Mouse (Mus musculus): ENCODE data around the gene Aaed1. TPM values are rescaled to one million over a fixed set of nuclear protein-coding genes. Genes with fewer than 3 reads are reported as not detected.

The Aaed1 gene
- polyA plus RNA-seq, 1 experiment from 2014 or later, result 34.2 TPM

- no peak for DNase-seq (ENCODE audit: low spot score)
Measured at GRCm38 (mm10) chr13:64252147-64252546, 60.4 kb downstream of the Aaed1 start.

DNA sequence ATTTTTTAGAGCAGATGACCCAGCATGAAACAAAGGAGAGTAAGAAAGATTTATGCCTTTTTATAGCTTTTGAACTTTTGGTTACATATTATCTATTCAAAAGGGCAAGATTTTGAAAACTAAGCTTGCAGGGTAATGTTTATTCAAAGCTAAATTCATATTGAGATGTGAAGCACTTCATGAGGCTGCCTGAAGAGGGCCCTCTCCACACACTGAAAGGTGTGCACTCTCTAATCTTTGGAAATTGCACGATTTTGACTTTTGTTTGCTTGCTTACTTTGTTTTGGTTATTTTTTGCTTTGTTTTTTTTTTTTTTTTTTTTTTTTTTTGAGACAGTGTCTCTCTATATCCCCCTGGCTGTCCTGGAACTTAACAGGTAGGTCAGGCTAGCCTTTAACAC is 62.1 kb downstream of the Aaed1 start:
- peak; percentile 65 for DNase-seq (ENCODE audit: low spot score)

GRCm38 (mm10) chr13:64248775-64249524 is 63.6 kb downstream of the Aaed1 start:
- DNase-seq (ENCODE audit: low spot score), result peak; percentile 88

DNA sequence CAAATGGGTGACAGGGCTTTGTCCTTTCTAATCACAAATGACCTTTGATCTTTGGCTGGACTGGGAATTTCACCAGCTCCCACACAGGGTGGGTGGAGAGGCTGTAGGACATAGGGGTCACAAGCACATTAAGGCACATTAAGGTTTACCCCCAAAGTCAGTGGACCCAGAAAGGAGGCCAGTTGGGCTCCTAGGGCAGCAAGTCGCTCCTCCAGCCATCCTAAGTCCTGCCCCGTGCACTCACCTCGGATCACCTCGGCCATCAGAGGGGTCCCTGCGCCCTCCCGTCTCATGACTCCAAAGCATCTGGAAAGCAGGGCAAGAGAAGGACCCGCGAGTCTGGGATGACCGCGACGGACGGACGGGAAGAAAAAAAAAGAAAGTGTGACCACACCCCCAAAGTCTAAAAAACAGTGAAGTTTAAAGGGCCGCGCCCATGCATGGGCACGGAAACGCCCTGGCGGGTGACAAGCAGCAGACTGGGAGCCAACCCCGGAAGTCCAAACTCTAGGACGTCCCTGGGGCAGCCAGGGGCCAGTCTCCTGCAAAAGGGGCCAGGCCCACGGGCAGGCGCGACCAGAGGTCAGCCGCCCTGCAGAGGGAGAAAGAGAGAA is 64.2 kb downstream of the Aaed1 start:
- DNase-seq (ENCODE audit: low spot score), result peak; percentile 78

GRCm38 (mm10) chr13:64246106-64246505 is 66.4 kb downstream of the Aaed1 start:
- peak; percentile 71 for DNase-seq (ENCODE audit: low spot score)

GRCm38 (mm10) chr13:64244685-64245261 is 67.7 kb downstream of the Aaed1 start:
- DNase-seq (ENCODE audit: low spot score), result no peak

- DNase-seq (ENCODE audit: low spot score), result no peak
Measured at GRCm38 (mm10) chr13:64242721-64243120, 69.8 kb downstream of the Aaed1 start.

DNA sequence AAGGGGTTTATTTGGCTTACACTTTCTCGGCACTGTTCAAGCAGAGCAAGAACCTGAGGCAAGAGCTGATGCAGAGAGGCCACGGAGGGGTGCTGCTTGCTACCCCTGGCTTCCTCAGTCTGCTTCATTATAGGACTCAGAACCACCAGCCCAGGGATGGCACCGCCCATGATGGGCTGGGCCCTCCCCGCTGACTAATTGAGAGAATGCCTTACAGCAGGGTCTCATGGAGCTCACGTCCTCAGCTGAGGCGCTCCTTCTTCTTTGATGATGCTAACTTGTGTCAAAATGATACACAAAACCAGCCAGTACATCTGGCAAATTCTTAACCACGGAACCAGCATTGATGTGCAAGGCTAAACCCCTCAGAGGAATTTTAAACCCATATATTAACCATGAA is 71.9 kb downstream of the Aaed1 start:
- no peak for DNase-seq (ENCODE audit: low spot score)

GRCm38 (mm10) chr13:64237681-64238157 is 74.8 kb downstream of the Aaed1 start:
- DNase-seq (ENCODE audit: low spot score), result no peak

- no peak for DNase-seq (ENCODE audit: low spot score)
Measured at GRCm38 (mm10) chr13:64237000-64237680, 75.4 kb downstream of the Aaed1 start.

DNA sequence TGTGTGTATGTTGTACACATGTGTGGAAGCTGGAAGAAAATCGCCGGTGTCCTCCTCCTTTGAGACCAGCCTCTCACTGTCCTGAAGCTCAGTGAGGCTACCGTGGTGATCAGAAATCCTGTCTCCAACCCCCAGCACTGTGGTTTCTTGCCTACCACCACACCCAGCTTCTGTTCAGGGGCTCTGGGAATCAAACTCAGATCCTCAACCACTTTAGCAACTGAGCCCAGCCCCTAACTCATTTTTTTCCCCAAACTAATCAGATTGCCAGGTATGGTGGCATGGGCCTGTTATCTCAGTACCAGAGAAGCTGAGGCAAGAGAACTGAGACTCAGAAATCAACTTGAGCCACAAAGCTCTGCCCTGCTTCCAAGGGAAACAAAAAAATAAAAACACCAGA is 76.7 kb downstream of the Aaed1 start:
- no peak for DNase-seq (ENCODE audit: low spot score)

DNA sequence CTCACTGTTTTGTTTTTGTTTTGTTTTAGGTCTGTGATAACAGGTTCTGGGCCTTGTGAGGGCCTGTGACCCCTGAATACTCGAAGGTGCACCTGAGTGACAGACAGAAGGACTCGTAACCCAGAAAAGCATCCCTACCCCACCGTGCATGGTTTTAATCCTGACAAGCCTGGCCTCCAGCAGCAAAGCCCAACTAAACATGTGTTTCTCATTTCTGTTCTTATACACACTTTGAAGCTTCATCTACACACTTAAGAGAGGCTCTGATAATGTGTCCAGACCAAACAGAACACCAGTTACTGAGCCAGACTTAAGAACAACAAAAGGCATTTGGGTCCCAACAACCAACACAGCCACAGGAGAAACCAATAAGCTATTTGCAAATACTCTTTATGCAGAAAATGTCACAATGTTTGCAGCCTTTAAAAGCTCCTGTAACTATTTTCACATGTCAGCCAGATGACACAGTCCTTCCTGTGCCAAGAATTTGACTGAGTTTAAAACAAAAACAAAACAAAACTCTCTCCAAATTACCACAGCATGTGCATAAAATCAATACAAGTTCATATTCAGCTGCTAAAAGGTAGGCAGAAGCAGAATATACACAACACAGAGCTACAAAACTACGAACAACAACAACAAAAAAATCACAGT is 77.3 kb downstream of the Aaed1 start:
- DNase-seq (ENCODE audit: low spot score), result no peak

DNA sequence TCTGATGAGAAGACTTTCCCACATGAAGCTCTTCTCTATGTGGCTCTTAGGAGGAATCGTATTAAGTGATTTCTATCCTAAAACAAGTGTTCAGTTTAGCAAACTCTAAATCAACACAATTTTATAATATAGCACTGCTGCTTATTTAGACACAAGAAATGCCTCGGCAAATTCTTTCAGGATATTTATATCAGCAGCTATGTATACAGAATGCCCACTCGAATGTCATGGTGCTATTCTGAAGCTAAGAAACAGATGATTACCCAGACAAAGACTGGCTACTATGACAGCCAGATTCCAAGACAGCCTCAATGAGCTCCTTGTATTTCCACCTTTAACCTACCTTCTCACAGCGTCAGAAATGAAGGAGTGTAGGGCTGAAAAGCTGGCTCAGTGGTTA is 79.4 kb downstream of the Aaed1 start:
- no peak for DNase-seq (ENCODE audit: low spot score)

DNA sequence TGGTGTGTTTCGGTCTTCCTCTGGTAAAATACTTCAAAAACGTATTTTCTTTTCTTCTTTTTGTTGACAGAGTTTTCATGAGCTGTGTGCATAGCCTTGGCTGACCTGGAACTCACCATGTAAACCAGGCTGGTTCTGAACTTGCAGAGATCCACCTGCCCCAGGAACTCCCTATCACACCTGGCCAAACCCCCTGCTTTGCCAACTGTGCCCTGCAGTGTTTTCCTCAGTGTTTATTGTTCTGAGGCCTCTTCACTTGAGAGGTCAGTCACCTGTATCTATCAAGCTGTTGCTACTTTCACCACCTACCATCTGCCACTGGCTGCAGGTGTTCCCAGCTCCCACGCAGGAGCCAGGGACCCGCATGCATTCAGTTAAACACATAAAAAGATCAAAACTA is 85.8 kb downstream of the Aaed1 start:
- DNase-seq (ENCODE audit: low spot score), result no peak

DNA sequence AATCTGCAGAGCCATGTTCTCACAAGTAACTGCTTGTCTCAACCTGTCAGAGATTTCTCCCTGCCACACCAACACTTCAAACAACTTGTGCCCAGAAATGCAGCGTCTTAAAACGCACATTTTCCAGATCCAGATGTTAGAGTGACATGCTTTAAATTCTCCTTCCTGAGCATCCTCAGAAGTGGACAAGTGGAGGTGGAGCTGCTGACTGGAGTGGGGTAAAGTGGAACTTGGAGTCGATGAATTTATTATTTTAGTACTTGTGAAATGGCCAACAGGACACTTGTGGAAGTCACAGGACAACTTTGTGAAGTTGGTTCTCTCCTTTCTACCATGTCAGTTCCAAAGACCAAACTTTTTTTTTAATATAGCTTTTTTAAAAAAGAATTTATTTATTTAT is 86.8 kb downstream of the Aaed1 start:
- no peak for DNase-seq (ENCODE audit: low spot score)

Other genes starting within 250 kb of the Aaed1 start
- gene Hsd17b3, start 223.5 kb downstream of the Aaed1 start, polyA plus RNA-seq (2015; fragmentation: Nextera tagmentation; extraction: Ambion mirVana), result not detected in 2 replicates
- 3.1 and 3.8 TPM in 2 replicates for gene Slc35d2, start 183.3 kb downstream of the Aaed1 start, polyA plus RNA-seq (2015; fragmentation: Nextera tagmentation; extraction: Ambion mirVana)
- 22.0 and 24.0 TPM in 2 replicates for gene Zfp367, start 159.5 kb downstream of the Aaed1 start, polyA plus RNA-seq (2015; fragmentation: Nextera tagmentation; extraction: Ambion mirVana)
- gene Habp4, start 150.9 kb downstream of the Aaed1 start, polyA plus RNA-seq (2015; fragmentation: Nextera tagmentation; extraction: Ambion mirVana), result 6.5 and 6.9 TPM in 2 replicates
- gene Cdc14b, start 37.4 kb downstream of the Aaed1 start, polyA plus RNA-seq (2015; fragmentation: Nextera tagmentation; extraction: Ambion mirVana), result 10.8 and 11.3 TPM in 2 replicates
- 2,169 and 2,296 TPM in 2 replicates for gene Ctsl, start 58.2 kb upstream of the Aaed1 start, polyA plus RNA-seq (2015; fragmentation: Nextera tagmentation; extraction: Ambion mirVana)
- 53.0 and 54.5 TPM in 2 replicates for gene Cdk20, start 119.6 kb upstream of the Aaed1 start, polyA plus RNA-seq (2015; fragmentation: Nextera tagmentation; extraction: Ambion mirVana)
- gene Fam240b, start 185.1 kb upstream of the Aaed1 start, polyA plus RNA-seq (2015; fragmentation: Nextera tagmentation; extraction: Ambion mirVana), result not detected in 2 replicates

Data from thymus, postnatal 0 days (tissue).